Mouse (Mus musculus) CH12.LX (cell line): ENCODE measurements around the gene Tmem88b. TPM values are rescaled to one million over a fixed set of nuclear protein-coding genes. Genes with fewer than 3 reads are reported as not detected.

ENCODE experiments used
- DNase-seq: peaks from one replicate; pipeline ENCODE4 v3.0.0-alpha.2; 2013; ENCODE audit errors: extremely low read depth
- H3K27ac ChIP-seq: 2 replicates; pipeline ENCODE4 v1.5.1; 2012; ENCODE audit warnings: low read depth, mild to moderate bottlenecking, control low read depth, moderate library complexity; ENCODE audit not compliant: insufficient read depth
- H3K27me3 ChIP-seq: replicated peaks from 2 replicates; pipeline ENCODE3; 2012; ENCODE audit warnings: inconsistent platforms
- H3K36me3 ChIP-seq, 2 experiments: replicated peaks in 1 of 2; 2 replicates each; pipeline versions ENCODE3 to v1.6.1; 2012; ENCODE audit warnings: inconsistent platforms in 1 of 2, low read length in 1 of 2, mild to moderate bottlenecking in 1 of 2, mixed read lengths in 1 of 2, moderate library complexity in 1 of 2; ENCODE audit not compliant: control insufficient read depth in 1 of 2, insufficient read depth in 1 of 2
- H3K4me1 ChIP-seq, 2 experiments: 2 replicates each; pipeline ENCODE4 v1.6.1; 2012; ENCODE audit warnings: inconsistent platforms in 1 of 2, moderate library complexity in 1 of 2; ENCODE audit not compliant: insufficient read depth in 2 of 2, control insufficient read depth in 1 of 2
- H3K4me2 ChIP-seq: 2 replicates; pipeline ENCODE4 v1.6.1; 2012; ENCODE audit warnings: low read depth, mild to moderate bottlenecking, control low read depth; ENCODE audit not compliant: poor library complexity, insufficient read depth, severe bottlenecking
- H3K4me3 ChIP-seq, 3 experiments: fragments of 150-350 bp in 1 of 3; sonication (generic) in 1 of 3; replicated peaks in 1 of 3; 2 replicates each; pipeline versions ENCODE3 to v1.5.1; 2011 to 2012; ENCODE audit warnings: low read depth in 2 of 3, low read length in 2 of 3, mild to moderate bottlenecking in 2 of 3, moderate library complexity in 2 of 3, control low read depth in 1 of 3, improper control_type of control experiment in 1 of 3, inconsistent platforms in 1 of 3, mixed read lengths in 1 of 3; ENCODE audit not compliant: poor library complexity in 1 of 3
- H3K79me2 ChIP-seq: replicated peaks from 2 replicates; pipeline ENCODE4 v1.6.1; 2012; ENCODE audit warnings: mild to moderate bottlenecking, moderate library complexity; ENCODE audit not compliant: control insufficient read depth, poor library complexity, insufficient read depth, severe bottlenecking; ENCODE audit errors: extremely low read depth
- H3K9ac ChIP-seq: 2 replicates; pipeline ENCODE4 v1.6.1; 2012; ENCODE audit warnings: low read depth, mild to moderate bottlenecking, control low read depth, moderate library complexity; ENCODE audit not compliant: insufficient read depth
- H3K9me3 ChIP-seq: replicated peaks from 2 replicates; pipeline ENCODE3; 2012; ENCODE audit warnings: low read length, inconsistent platforms, mixed read lengths
- CHD1 ChIP-seq: IDR thresholded peaks from 2 replicates; pipeline ENCODE4 v1.6.1; 2012; ENCODE audit warnings: low read depth, low read length, improper control_type of control experiment, inconsistent platforms
- CHD2 ChIP-seq: IDR thresholded peaks from 2 replicates; pipeline ENCODE4 v1.6.1; 2011; ENCODE audit warnings: low read length, improper control_type of control experiment
- ELF1 ChIP-seq: IDR thresholded peaks from 2 replicates; pipeline ENCODE4 v1.6.1; 2014; ENCODE audit warnings: low read depth, mild to moderate bottlenecking, inconsistent platforms, low read length, improper control_type of control experiment
- MAX ChIP-seq: IDR thresholded peaks from 2 replicates; pipeline ENCODE4 v1.6.1; 2011; ENCODE audit warnings: low read length, improper control_type of control experiment
- MXI1 ChIP-seq: IDR thresholded peaks from 2 replicates; pipeline ENCODE4 v1.6.1; 2011; ENCODE audit warnings: mild to moderate bottlenecking, low read depth, low read length, improper control_type of control experiment
- MYC ChIP-seq: IDR thresholded peaks from 2 replicates; pipeline ENCODE4 v1.6.1; 2011; ENCODE audit warnings: low read depth, mild to moderate bottlenecking, improper control_type of control experiment, low read length
- NELFE ChIP-seq: IDR thresholded peaks from 2 replicates; pipeline ENCODE4 v1.6.1; 2011; ENCODE audit warnings: low read depth, low read length, improper control_type of control experiment
- POLR2AphosphoS2 ChIP-seq: IDR thresholded peaks from 2 replicates; pipeline ENCODE4 v1.6.1; 2011; ENCODE audit warnings: low read depth, low read length, improper control_type of control experiment
- RAD21 ChIP-seq: IDR thresholded peaks from 2 replicates; pipeline ENCODE4 v1.6.1; 2011; ENCODE audit warnings: low read depth, mild to moderate bottlenecking, low read length, improper control_type of control experiment, moderate library complexity
- SIN3A ChIP-seq: IDR thresholded peaks from 2 replicates; pipeline ENCODE4 v1.6.1; 2012; ENCODE audit warnings: low read length, improper control_type of control experiment, inconsistent platforms
- TCF12 ChIP-seq: IDR thresholded peaks from 2 replicates; pipeline ENCODE4 v1.6.1; 2014; ENCODE audit warnings: low read depth, mild to moderate bottlenecking, inconsistent platforms, low read length, improper control_type of control experiment
- UBTF ChIP-seq: IDR thresholded peaks from 2 replicates; pipeline ENCODE4 v1.6.1; 2012; ENCODE audit warnings: low read depth, mild to moderate bottlenecking, inconsistent platforms, low read length, improper control_type of control experiment, moderate library complexity
- USF1 ChIP-seq: IDR thresholded peaks from 2 replicates; pipeline ENCODE4 v1.6.1; 2014; ENCODE audit warnings: low read depth, mild to moderate bottlenecking, inconsistent platforms, low read length, improper control_type of control experiment
- USF2 ChIP-seq: conservative IDR thresholded peaks from 2 replicates; pipeline ENCODE4 v1.6.1; 2011; ENCODE audit warnings: low read depth, low read length, improper control_type of control experiment
- dilution Hi-C: fragments of 300-500 bp; cut with MboI; formaldehyde crosslinking; loops from 2 replicates; pipeline ENCODE4 v1.14.3; 2020; ENCODE audit warnings: low sequenced_read_pairs; ENCODE audit not compliant: extremely low pct_unique_long_range_greater_than_20kb, extremely low pct_ligation_motif_present
- in situ Hi-C: fragments of 300-500 bp; cut with MboI; formaldehyde crosslinking; loops from 3 replicates; pipeline ENCODE4 v1.14.3; 2019; ENCODE audit warnings: low sequenced_read_pairs, low pct_ligation_motif_present, low pct_unique_long_range_greater_than_20kb, mixed read lengths
- polyA plus RNA-seq: library from polyadenylated mRNA; unstranded; fragments of >175 nt; gene quantifications from 2 replicates; pipeline ENCODE4 v1.2.1, GENCODE M21; 2012; ENCODE audit warnings: low read depth; ENCODE audit not compliant: insufficient read length
- total RNA-seq, 2 experiments: library from RNA; depleted of rRNA; stranded (reverse); fragments of 300-350 nt in 1 of 2; fragments of >200 nt in 1 of 2; gene quantifications; 2 replicates each; pipeline ENCODE4 v1.2.3; 2012 to 2014

Tmem88b gene
- total and polyA plus RNA-seq, 3 experiments = 0.04 TPM; not detected in 2

DNA sequence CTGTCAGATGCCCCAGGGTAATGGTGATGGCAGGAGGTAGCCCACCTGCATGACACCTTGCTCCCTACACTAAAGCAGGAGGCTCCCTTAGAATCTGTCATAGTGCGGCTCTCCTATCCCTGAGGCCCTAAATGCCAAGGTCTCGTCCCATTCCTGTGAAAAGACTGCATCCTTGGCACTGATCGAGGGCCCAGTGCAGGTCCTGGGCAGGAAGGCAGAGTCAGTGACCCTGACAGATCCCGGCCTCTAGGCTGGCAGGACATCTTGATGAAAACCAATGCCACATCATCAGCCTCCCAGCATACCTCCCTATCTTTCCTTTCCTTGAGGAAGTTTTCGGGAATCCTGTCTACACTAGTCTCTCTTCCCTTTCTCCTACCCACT is 16.2 kb downstream of the Tmem88b start:
- TF ChIP-seq USF1 (no peak), UBTF (no peak), SIN3A (no peak), TCF12 (no peak), ELF1 (no peak), USF2 (no peak), MXI1 (no peak), CHD1 (no peak), RAD21 (no peak), CHD2 (no peak), POLR2AphosphoS2 (no peak), MAX (no peak)
- peak overlapping the region; percentile 57 to 58 (median 57) for H3K4me3 ChIP-seq
- no peaks in the 10 kb centered on the region for H3K79me2 ChIP-seq
- peaks cover 40% of the 10 kb centered on the region for H3K27me3 ChIP-seq
- dilution Hi-C loops (no loop called here), in situ Hi-C loops (loop anchor here (5.0 kb wide), 1 partner anchor 37 kb away; the partner anchor contains the start of gene Tmem240)
- H3K9ac ChIP-seq = peak overlapping the region; percentile 68
- no peak for DNase-seq
- H3K36me3 ChIP-seq = no peaks in the 10 kb centered on the region
- H3K4me2 ChIP-seq = peak overlapping the region; percentile 14
- H3K27ac ChIP-seq = no peak overlapping the region
- H3K9me3 ChIP-seq = no peaks in the 10 kb centered on the region
- peaks cover 8 to 25% of the 10 kb centered on the region in 2 experiments for H3K4me1 ChIP-seq

DNA sequence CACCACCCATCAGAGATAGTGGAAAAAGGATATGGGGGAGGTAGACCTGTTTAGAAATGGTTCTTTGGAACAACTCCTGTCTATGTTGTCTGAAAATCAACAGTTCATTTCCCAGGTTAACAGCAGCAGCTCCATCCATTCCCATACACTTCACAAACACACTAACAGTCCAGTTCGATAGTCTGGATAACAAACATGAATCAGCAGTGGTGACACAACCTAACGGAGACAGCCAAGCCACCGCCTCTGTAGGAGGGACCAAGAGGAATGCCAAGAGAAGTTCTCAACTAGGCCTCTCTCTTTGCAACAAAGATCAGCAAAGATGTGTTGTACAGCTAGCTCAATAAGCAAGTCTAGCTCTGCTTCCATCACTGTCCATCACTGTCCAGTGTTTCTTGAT is 23.3 kb downstream of the Tmem88b start:
- peaks cover 8 to 20% of the 10 kb centered on the region in 2 experiments for H3K36me3 ChIP-seq
- H3K9me3 ChIP-seq = no peaks in the 10 kb centered on the region
- H3K79me2 ChIP-seq = peaks cover 32% of the 10 kb centered on the region
- no peak for DNase-seq
- no peak overlapping the region for H3K4me3 ChIP-seq
- no peak overlapping the region for H3K9ac ChIP-seq
- no peak overlapping the region for H3K27ac ChIP-seq
- H3K4me2 ChIP-seq = no peak overlapping the region
- in situ Hi-C loops = no loop called here
- no peaks in the 10 kb centered on the region for H3K27me3 ChIP-seq
- peaks cover 14 to 24% of the 10 kb centered on the region in 2 experiments for H3K4me1 ChIP-seq
- dilution Hi-C loops = no loop called here
- no peak for TF ChIP-seq NELFE
- TF ChIP-seq ELF1 = no peak
- TF ChIP-seq MYC = no peak
